Mouse (Mus musculus): ENCODE measurements at regions not wholly inside any gene's neighbourhood (a gene's known extent, or its start where the extent isn't known, plus 50 kb on each side); places are given as distances from the start of the nearest gene placed in this dataset.

DNA sequence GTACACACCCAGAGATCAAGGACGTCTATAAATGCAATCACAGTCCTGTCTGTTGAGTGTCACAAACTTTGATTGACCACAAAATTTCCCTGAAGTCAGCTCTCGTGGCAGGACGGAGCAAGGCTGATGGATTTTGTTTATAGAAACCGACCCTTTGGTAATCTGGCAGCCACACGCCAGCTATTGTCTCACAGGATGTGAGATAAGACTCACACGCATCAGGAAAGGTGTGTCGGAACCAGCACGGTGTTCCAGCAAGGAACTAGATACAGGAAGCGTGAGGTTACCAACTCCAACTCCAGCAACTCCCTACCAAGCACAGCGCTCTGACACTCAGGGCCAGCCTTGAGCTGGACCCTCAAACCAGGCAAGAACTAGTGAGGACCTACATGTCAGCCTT is 112.4 kb upstream of the Cops8 start:
- Histone ChIP-seq H3K4me3 (no peak overlapping the region), H3K9me3 (no peaks in the 10 kb centered on the region), H3K36me3 (replicated peaks) (no peaks in the 10 kb centered on the region), H3K27me3 (replicated peaks; ENCODE audit: low read depth, poor library complexity, severe bottlenecking) (peaks cover 15% of the 10 kb centered on the region; the same call in 1 of the 2 replicates), H3K27ac (replicated peaks) (no peak overlapping the region), H3K4me1 (peaks cover 26% of the 10 kb centered on the region)
- WGBS: 90% methylated on average over 10 of the region's 10 CpGs
- no peak for DNase-seq (ENCODE audit: low spot score)

DNA sequence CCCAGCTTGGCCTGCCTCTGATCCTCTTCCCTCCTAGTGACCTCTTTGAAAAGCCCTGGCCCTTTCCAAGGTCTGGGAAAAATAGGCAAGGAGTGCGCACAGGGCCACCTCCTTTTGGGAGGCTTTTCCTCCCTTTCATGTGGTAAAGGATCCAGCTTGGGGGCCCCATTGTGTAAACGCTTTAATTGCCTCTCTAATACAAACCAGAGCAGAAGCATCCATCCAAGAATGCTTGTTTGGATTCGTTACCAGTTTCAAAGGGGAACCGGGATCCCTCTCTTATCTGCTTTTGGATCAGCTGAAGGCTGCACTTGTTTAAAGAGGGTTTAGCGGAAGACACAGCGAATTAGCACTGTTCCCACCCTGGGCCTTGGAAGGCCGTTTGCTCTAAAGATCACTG is 109.3 kb upstream of the Cops8 start:
- peak overlapping the region; percentile 48 for H3K27ac ChIP-seq (replicated peaks)
- H3K4me3 ChIP-seq: no peak overlapping the region
- WGBS: 14% methylated on average over 7 of the region's 7 CpGs
- peaks cover 21% of the 10 kb centered on the region for H3K4me1 ChIP-seq
- no peaks in the 10 kb centered on the region for H3K9me3 ChIP-seq
- no peaks in the 10 kb centered on the region for H3K36me3 ChIP-seq (replicated peaks)
- DNase-seq (ENCODE audit: low spot score): peak; percentile 47
- H3K27me3 ChIP-seq (replicated peaks; ENCODE audit: low read depth, poor library complexity, severe bottlenecking): 0 out of 2 replicates have a peak, but pooled peaks cover 12% of the 10 kb centered on the region

DNA sequence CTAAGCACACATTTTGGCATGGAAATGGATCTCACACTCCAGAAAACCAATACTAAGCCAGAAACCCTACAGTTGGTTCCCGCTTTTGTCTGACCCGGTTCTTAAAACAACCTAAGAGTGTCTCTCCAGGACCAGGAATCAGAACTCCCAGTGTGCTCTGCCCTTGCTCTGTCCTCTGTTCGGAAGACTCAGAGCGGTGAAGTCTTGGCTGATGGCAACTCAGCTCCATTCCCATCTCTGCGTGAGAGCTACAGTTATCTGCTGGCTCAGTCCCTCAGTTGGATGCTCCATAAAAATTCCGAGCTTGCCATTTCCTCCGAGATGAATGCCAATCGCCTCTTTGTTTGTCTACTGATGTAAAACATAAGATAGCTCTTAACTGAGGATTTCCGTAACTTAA is 107.6 kb upstream of the Cops8 start:
- Histone ChIP-seq H3K4me3 (no peak overlapping the region), H3K4me1 (peaks cover 21% of the 10 kb centered on the region), H3K27ac (replicated peaks) (no peak overlapping the region), H3K36me3 (replicated peaks) (no peaks in the 10 kb centered on the region), H3K9me3 (peaks cover 6% of the 10 kb centered on the region; the same call in 1 of the 2 replicates), H3K27me3 (replicated peaks; ENCODE audit: low read depth, poor library complexity, severe bottlenecking) (0 out of 2 replicates have a peak, but pooled peaks cover 12% of the 10 kb centered on the region)
- DNase-seq (ENCODE audit: low spot score): no peak
- 91% methylated on average over 9 of the region's 9 CpGs for WGBS

DNA sequence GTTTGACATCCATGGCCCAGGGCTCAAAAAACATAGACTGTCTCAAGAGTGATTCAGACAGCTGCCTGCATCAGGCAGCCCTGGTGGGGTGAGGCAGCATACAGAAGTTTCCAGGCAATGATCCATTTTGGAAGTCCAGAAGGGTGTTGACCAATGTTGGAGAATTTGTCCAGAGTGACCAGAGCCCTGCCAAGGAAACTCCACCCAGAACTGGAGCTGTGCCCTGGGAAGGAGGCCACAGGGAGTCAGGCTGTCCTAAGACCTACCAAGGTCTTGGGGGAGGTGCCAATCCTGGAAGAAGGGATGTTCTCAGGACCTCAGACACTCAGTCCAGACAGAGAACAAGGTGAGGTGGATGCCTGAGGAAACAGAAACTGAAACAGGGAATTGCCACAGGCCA is 105.2 kb upstream of the Cops8 start:
- Histone ChIP-seq H3K4me3 (no peak overlapping the region), H3K36me3 (replicated peaks) (no peaks in the 10 kb centered on the region), H3K4me1 (peaks cover 18% of the 10 kb centered on the region), H3K27me3 (replicated peaks; ENCODE audit: low read depth, poor library complexity, severe bottlenecking) (0 out of 2 replicates have a peak, but pooled peaks cover 12% of the 10 kb centered on the region), H3K27ac (replicated peaks) (no peak overlapping the region), H3K9me3 (peaks cover 6% of the 10 kb centered on the region; the same call in 1 of the 2 replicates)
- DNase-seq (ENCODE audit: low spot score): no peak

DNA sequence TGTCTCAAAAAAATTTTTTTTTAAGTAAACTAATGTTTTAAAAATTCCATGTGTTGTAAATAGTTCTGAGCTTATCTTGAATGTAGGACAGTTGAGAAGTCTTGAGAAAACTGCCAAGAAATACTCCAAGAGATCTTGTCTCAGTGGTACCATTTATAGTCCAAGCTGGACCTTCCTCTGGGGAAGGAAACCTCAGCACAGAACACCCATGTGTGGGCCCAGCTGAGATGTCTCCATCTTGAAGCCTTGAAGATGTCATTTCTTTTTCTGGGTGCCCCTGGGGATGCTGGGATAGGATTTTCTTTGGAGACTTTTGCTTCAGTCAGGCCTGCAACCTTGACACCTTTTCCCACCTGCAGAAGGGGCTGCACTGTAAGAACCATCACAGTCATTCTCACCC is 101.4 kb upstream of the Cops8 start:
- Histone ChIP-seq H3K9me3 (peaks cover 6% of the 10 kb centered on the region; the same call in 1 of the 2 replicates), H3K27ac (replicated peaks) (no peak overlapping the region), H3K27me3 (replicated peaks; ENCODE audit: low read depth, poor library complexity, severe bottlenecking) (0 out of 2 replicates have a peak, but pooled peaks cover 5% of the 10 kb centered on the region), H3K4me3 (no peak overlapping the region), H3K36me3 (replicated peaks) (no peaks in the 10 kb centered on the region), H3K4me1 (peaks cover 29% of the 10 kb centered on the region)
- DNase-seq (ENCODE audit: low spot score): no peak

DNA sequence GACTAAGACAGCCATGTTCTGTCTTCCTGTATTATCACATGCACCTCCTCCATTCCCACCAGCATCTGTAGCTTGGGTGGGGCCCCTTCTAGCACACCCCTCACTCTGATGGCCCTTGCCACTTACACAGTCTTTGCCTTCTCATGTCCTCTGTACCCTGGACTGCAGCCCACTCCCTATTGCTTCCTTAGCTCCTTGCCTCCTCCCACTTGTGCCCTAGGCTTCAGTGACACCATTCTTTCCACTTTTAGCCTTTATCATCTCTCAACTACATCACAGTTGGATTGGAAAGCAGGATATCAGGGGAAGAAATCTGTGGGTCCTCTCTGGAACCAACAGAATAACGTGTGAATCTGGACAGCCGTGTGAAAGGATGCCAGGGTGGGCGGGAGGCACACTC is 100.4 kb upstream of the Cops8 start:
- no peak for DNase-seq (ENCODE audit: low spot score)
- no peak overlapping the region for H3K27ac ChIP-seq (replicated peaks)
- peaks cover 6% of the 10 kb centered on the region; the same call in 1 of the 2 replicates for H3K9me3 ChIP-seq
- 0 out of 2 replicates have a peak, but pooled peaks cover 5% of the 10 kb centered on the region for H3K27me3 ChIP-seq (replicated peaks; ENCODE audit: low read depth, poor library complexity, severe bottlenecking)
- WGBS: 95% methylated on average over 3 of the region's 3 CpGs
- H3K36me3 ChIP-seq (replicated peaks): no peaks in the 10 kb centered on the region
- no peak overlapping the region for H3K4me3 ChIP-seq
- H3K4me1 ChIP-seq: peaks cover 35% of the 10 kb centered on the region

DNA sequence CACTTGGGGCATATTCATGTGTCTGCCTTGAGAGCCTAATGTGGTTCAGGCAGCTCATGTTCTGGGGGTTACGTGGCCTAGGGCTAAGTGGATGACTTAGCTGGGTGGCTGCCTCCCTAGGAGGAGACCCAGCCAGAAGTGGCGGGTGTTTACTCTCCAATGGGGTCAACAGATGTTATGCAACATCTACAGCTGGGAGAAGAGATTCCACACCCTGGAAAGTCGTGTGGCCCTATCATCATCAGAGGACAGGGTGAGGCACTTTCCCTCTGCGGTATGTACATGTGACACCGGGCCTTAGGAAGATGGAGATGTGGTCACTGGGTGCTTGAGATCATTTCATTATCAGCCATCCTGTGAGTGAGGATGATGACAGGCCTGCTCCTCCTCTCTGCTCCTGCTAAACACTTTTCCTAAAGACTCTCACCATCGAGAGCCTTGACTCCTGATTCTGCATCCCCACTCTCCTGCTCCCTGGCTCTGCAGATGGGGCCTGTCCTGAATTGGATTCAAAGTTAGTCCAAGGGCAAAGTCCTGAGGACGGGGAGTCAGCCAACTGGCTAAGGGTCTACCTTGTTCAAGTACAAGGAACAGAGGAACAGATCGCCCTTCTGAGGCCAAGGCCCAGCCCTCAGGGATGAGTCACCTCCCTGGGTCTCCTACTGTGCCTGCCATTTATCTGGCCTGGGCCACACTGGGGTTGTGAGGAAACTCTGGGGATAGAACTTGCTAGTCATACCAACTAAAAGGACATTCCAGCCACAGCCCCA is 99.8 kb upstream of the Cops8 start:
- H3K27me3 ChIP-seq (replicated peaks; ENCODE audit: low read depth, poor library complexity, severe bottlenecking): 0 out of 2 replicates have a peak, but pooled peaks cover 5% of the 10 kb centered on the region
- WGBS: 86% methylated on average over 8 of the region's 8 CpGs
- peaks cover 6% of the 10 kb centered on the region; the same call in 1 of the 2 replicates for H3K9me3 ChIP-seq
- no peak overlapping the region for H3K4me3 ChIP-seq
- H3K4me1 ChIP-seq: peaks cover 38% of the 10 kb centered on the region
- DNase-seq (ENCODE audit: low spot score): no peak
- no peaks in the 10 kb centered on the region for H3K36me3 ChIP-seq (replicated peaks)
- H3K27ac ChIP-seq (replicated peaks): no peak overlapping the region

DNA sequence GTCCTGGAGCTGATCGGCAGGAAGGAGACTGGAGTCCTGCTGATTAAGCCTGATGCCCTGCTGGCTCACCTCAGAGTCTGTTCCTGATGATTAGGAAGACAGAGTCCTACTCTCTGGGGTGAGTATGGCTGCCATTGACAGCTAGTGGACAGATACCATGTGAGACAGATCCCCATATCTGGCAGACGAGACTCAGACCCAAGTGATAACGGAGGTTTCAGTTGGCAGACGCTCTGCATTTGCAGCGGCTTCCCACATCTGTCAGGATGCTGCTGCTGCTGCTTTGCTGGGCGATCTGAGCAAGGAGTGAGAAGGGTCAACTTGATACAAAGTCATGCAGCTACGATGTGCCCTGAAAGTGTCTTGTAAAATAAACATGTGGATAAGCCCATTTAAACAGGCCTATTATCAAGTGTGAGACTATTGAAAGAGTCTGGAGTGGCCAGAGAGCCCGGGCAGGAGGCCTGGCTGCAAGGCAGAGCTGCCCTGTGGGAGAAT is 98.1 kb upstream of the Cops8 start:
- H3K4me1 ChIP-seq: peaks cover 38% of the 10 kb centered on the region
- no peaks in the 10 kb centered on the region for H3K36me3 ChIP-seq (replicated peaks)
- DNase-seq (ENCODE audit: low spot score): no peak
- 0 out of 2 replicates have a peak, but pooled peaks cover 5% of the 10 kb centered on the region for H3K27me3 ChIP-seq (replicated peaks; ENCODE audit: low read depth, poor library complexity, severe bottlenecking)
- no peak overlapping the region for H3K4me3 ChIP-seq
- WGBS: 30% methylated on average over 8 of the region's 8 CpGs
- peaks cover 4% of the 10 kb centered on the region; the same call in 1 of the 2 replicates for H3K9me3 ChIP-seq
- H3K27ac ChIP-seq (replicated peaks): peak overlapping the region; percentile 24

DNA sequence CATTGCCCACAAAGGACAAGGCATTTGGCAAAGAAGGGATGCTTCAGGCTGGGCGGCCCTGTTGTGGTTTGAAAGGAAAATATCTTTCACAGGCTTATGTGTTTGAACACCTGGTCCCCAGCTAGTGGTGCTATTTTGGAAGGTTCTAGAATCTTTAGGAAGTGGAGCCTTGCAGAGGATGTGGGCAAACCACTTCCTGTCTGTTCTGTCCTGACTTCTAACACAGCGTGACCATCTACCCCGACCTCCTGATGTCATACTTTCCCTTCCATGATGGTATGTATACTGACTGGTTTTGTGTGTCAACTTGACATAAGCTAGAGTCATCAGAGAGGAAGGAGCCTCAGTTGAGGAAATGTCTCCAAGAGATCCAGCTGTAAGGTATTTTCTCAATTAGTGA is 97.2 kb upstream of the Cops8 start:
- Histone ChIP-seq H3K27ac (replicated peaks) (0 out of 2 replicates have a peak overlapping the region, but pooled peaks have one; percentile 0), H3K9me3 (no peaks in the 10 kb centered on the region), H3K27me3 (replicated peaks; ENCODE audit: low read depth, poor library complexity, severe bottlenecking) (0 out of 2 replicates have a peak, but pooled peaks cover 5% of the 10 kb centered on the region), H3K4me3 (no peak overlapping the region), H3K36me3 (replicated peaks) (no peaks in the 10 kb centered on the region), H3K4me1 (peaks cover 38% of the 10 kb centered on the region)
- WGBS: 87% methylated on average over 3 of the region's 3 CpGs
- no peak for DNase-seq (ENCODE audit: low spot score)

DNA sequence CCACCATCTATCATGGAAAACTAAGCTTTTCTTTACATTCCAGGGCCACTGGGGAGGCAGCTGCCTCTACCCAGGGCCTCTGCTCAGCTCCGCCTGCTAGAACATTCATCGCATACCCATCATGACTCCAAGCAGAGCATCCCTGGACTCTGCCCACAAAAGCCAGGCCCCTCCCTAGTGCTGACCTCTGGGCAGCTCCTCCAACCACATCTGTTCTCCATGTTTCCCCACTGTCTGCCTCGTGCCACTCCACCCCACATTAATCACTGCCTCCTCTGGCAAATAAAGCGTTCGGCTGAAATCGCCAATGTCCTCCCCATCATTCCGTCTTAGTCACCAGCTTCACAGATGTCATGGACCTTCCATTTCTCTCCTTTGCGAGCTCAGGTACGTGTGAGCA is 96.2 kb upstream of the Cops8 start:
- DNase-seq (ENCODE audit: low spot score): no peak
- H3K27me3 ChIP-seq (replicated peaks; ENCODE audit: low read depth, poor library complexity, severe bottlenecking): 0 out of 2 replicates have a peak, but pooled peaks cover 5% of the 10 kb centered on the region
- H3K4me1 ChIP-seq: peaks cover 38% of the 10 kb centered on the region
- no peak overlapping the region; the same call in 1 of the 2 replicates for H3K27ac ChIP-seq (replicated peaks)
- 77% methylated on average over 9 of the region's 9 CpGs for WGBS
- no peak overlapping the region for H3K4me3 ChIP-seq
- no peaks in the 10 kb centered on the region for H3K9me3 ChIP-seq
- no peaks in the 10 kb centered on the region for H3K36me3 ChIP-seq (replicated peaks)

DNA sequence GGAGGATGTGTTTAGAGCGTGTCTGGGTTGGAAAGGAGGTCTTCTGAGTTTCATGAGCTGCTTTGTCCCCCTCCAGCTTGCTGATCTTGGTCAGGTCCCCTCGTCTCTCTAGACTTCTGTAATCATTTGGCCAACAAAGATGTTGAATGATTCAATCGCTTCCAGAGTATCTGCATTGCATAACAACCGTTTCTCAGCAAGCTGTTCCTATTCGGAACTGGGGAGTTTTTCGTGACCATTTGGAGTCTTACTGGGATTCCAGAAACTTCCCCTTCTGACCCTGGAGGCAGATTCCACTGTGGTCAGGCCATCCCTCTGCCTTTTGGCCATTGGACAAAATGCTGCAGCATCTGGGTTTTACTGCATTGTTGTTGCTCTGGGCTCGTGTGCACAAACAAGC is 93.4 kb upstream of the Cops8 start:
- Histone ChIP-seq H3K27me3 (replicated peaks; ENCODE audit: low read depth, poor library complexity, severe bottlenecking) (0 out of 2 replicates have a peak, but pooled peaks cover 4% of the 10 kb centered on the region), H3K4me1 (peaks cover 32% of the 10 kb centered on the region), H3K36me3 (replicated peaks) (no peaks in the 10 kb centered on the region), H3K9me3 (no peaks in the 10 kb centered on the region), H3K27ac (replicated peaks) (no peak overlapping the region), H3K4me3 (no peak overlapping the region)
- 86% methylated on average over 7 of the region's 7 CpGs for WGBS
- no peak for DNase-seq (ENCODE audit: low spot score)

DNA sequence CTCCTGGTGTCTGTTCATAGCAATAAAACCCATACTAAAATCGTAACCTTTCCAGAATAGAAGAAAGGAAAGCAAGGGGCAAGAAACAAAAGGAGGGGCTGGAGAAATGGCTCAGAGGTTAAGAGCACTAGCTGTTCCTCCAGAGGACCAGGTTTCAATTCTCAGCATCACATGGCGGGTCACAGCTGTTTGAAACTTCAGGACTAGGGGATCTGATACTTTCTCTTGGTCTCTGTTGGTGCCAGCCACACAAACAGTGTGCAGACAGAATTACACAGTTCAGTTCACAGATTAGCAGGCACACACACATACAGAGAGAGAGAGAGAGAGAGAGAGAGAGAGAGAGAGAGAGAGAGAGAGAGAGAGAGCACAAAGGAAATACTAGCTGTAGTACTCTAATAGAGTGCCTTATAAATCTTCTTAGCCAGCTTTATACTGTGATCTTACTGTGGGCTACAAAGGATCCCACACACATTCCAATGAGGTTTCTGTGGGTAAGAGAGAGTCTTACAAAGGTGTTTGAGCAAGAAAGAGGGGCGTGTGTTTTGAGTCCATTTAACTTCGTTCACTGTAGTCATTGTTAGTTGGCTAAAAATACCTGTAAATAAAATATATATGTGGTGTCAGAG is 89.2 kb upstream of the Cops8 start:
- H3K27me3 ChIP-seq (replicated peaks; ENCODE audit: low read depth, poor library complexity, severe bottlenecking): no peaks in the 10 kb centered on the region
- peak overlapping the region; percentile 30; the same call in 1 of the 2 replicates for H3K27ac ChIP-seq (replicated peaks)
- no peaks in the 10 kb centered on the region for H3K36me3 ChIP-seq (replicated peaks)
- no peak for DNase-seq (ENCODE audit: low spot score)
- peaks cover 19% of the 10 kb centered on the region for H3K4me1 ChIP-seq
- no peaks in the 10 kb centered on the region for H3K9me3 ChIP-seq
- no peak overlapping the region for H3K4me3 ChIP-seq
- WGBS: 84% methylated on average over 4 of the region's 4 CpGs

Measured in embryonic facial prominence, embryonic 10.5 days (tissue).